Mouse (Mus musculus): Measurements from ENCODE around the gene Ywhaq.

GRCm38 (mm10) chr12:21416506-21416905 lies 931 bp downstream of the Ywhaq start:
- TF ChIP-seq POLR2A (IDR thresholded peaks at IDR 0.05; ENCODE audit: borderline replicate concordance, low read depth, low read length): no peak
- TF ChIP-seq CTCF (IDR thresholded peaks at IDR 0.05; ENCODE audit: low read depth, low read length): no peak
